Mouse (Mus musculus) left cerebral cortex, postnatal 25 days (tissue): Measurements from ENCODE around the gene Hspb8. TPM values are rescaled to one million over a fixed set of nuclear protein-coding genes. Genes with fewer than 3 reads are reported as not detected.

Source experiments
- total RNA-seq, 2 experiments: library from RNA; stranded (reverse); gene quantifications; 2 replicates each; pipeline ENCODE4 v1.2.3; 2021

Gene Hspb8
- total RNA-seq, 2 experiments from 2014 or later = 11.7 to 12.5 TPM

Other genes starting within 250 kb of the Hspb8 start
- gene Ccdc60, start 133.9 kb downstream of the Hspb8 start, total RNA-seq = under 1 TPM; 0.14 to 0.16 TPM
- 10 to 100 TPM; 22.4 to 26.8 TPM for gene Srrm4, start 169.0 kb upstream of the Hspb8 start, total RNA-seq